Mouse (Mus musculus): ENCODE data around the gene Alox5ap.

Gene Alox5ap

DNA sequence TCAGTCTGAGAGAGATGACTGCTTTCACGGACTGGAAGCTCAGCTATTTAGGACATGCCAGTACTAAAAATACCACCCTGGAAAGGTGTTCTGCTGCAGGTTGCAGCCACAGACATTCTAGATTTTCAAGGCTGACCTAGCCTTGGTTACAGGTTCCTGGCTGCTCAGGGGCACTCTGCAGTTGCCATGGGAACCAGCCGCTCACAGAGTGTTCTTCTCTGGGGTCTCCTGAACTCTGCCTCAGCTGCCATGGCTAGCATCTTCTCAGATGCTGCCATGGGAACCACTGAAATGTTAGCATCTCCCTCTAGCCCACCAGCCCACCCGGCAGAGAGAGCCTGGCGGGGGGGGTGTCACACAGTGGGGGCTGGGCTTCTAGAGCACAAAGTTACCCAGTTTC, 52.4 kb downstream of the Alox5ap start:
- DNase-seq, result no peak

DNA sequence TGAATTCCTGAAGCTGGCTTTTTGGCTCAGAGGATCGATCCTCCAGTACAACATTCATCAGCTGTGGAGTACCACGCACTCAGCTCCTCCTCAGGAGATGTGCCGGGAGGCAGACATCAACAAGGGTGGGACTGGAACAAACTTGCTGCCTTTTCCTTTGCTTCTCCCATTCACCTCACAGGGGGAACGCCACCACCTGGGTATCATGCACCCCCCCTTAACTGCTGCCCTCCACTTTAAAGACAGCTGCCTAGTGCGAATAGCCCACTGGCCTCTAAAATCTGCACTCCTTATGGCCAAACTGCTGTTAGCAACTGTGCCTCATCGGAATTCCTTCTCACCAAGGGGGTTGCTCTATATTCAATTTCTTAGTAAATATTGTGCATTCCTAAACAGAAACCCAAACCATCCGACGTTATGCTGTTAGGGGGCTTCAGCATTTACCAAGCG, 55.3 kb downstream of the Alox5ap start:
- DNase-seq, result no peak

DNA sequence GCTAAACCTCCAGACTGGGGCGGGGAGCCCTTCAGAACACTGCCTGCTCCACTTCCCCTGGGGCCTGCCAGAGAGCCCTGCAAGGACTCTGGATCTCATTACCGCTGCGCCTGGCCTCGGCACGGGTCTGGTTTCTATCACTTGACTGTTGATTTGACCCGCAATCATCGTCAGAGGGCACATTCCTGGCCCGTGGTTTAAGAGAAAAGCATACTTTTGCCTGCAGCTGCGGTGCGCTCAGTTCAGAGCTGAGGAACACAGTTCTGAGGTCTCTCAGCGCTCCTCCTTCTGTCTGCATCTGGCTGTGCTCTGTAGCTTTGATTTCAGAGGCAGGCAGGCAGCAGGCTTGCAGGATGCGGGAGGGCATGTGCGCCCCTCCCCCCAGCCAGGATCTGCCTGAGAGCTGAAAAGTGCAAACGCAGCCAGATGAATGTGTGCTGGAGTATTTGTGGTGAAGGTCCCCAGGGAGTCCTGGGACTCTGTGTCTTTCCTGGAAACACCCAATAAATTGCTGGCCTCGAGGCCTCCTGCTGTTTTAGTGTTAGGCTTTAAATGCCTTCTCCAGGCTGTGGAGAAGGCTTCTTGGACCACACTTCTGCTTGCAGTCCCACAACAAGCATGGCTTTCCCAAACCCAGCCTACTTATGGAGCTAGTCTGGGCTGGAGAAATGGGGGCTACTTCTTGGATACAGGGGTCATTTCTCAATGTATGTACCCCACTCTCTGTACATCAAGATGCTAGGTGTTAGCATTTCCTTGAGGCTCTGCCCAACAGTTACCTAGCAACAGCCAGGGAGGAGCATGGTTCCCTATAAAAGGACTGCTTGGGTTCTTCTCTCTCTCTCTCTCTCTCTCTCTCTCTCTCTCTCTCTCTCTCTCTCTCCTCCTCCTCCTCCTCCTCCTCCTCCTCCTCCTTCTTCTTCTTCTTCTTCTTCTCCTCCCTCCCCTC, 56.2 kb downstream of the Alox5ap start:
- DNase-seq, result peak; percentile 63 to 85

DNA sequence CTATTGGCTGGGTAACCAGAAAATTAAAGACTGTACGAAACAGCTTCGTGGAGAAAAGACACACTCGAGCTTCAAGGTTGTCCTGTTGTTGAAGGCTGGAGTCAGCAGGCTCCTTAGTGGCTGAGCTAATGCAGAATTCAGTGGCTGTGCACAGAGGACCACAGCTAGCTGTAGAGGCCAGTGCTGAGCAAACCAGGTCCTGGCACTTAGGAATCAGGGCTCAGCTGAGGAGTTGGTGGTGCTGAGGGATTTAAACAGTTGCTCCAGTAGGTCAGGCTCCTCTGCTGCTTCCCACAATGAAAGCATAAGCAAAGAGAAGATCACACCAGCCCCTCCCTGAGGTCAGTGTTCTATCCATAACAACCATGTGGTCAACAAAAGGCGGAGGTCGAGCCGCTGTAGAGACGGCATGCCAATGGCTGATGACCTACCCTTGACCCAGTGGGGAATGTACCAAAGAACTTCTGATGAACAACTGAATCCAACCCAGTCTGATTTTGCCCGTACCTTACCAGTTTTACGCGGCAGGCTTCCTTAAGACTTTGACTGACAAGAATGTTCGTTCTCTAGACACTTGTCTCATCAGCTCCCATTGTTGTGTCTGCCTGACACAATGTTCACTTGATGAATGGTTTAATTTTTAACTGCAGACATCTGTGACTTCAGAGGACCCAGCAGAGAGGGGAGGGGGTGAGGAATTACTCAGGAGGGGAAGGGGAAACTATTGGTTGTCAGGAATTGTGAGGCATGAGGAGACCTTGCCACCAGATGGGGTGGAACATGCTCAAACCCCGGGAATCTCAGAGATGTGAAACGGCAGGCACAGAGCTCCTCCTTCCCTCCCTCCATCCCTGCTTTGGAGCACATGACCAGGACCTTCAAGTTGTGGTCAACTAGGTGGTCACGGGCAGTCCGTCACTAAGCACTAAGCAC, 57.6 kb downstream of the Alox5ap start:
- DNase-seq, result no peak

DNA sequence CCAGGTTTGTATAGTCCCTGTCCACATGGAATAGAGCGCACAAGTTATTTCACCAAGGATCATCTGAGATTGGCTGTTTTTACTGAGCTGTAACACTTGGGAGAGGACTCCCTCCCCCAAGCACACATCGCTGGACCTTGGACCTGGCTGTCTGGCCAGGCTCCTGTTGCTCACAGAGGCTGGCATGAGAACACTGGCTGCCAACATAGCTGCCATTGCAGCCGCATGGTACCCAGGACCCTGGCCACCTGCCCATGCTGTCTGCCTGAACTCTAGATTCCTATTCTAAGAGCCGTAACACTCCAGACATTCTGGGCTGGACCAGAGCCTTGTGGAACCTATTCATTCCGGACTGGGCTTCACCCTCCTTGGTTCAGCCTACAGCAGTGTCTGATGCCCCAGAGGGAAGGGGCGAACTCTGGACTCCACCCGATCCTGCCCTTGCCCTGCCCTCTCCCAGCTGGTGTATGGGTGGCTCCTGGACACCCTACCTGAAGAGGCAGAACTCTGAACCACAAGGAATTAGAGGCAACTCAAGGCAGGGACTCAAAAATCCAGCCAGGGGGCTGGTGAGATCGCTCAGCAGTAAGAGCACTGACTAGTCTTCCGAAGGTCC, 58.5 kb downstream of the Alox5ap start:
- no peak for DNase-seq

DNA sequence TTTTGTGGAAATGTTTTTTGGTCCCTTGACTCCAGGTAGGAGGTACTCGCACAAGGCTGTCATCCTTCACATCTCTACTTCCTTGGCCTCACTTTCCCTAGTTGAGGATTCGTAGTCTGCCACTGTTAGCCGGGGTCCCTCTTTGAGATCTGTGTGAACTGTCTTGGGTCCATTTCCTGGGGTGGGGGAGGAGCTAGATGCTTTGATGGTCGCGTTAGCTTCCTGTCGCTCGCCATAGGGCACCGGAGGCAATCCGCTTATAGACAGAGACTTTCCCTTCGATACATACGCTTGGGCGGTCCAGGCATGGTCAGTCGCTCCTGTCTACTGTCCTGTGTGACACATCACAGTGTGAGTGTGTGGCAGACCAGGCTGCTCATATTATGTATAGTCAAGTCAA, 60.2 kb downstream of the Alox5ap start:
- DNase-seq, result no peak

DNA sequence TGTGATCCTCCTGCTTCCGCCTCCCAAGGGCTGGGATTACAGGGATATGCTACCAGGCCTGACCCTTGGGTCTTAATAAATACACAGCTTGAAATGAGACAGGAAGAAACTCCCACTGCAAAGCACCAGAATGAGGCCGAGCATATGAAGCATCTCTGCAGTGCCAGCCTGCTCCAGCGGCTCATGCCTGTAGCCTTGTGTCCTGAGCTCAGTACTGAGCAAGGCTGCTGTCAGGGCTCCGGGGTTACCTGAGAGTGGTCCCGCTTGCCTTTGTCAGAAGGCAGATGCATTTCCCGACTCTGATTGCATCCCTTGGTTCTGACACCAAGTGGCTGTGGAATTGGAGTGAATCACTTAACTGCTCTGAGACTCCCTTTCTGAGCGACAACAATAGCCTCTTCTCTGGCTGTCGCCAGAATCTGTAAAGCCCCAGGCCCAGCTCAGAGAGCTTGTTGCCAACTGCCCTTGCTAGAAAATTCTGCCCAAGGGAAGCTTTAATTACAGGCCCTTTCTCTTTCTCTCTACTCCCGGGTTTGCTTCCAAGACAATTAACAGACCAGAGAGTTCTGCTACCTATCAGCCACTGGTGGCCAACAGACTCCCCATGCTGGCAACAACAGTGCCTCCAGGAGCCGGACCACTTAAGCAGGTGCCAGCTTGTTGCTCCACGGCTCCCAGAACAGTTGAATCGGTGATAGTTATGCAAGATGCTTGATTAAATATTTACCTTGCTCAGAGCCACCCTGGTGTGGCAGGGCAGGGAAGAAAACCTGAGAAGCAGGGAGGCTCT, 64.7 kb downstream of the Alox5ap start:
- DNase-seq, result peak; percentile 21 to 55

DNA sequence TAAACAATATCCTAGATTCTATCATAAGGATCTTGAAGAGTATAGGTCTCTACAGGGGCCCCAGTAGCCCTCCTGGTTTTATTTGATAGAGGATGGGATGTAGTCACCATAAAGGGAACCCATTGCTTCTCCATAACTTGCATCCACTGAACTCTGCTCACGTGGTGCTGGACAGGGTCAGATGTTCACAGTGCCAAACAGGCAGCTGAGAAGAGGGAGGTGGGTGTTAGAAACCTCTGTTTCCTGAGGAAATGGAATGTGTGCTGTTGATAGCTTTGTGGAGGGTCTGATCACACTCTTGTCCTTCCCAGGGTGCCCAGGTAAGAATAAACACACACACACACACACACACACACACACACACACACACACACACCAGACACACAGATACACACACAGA, 66.0 kb downstream of the Alox5ap start:
- no peak for DNase-seq

DNA sequence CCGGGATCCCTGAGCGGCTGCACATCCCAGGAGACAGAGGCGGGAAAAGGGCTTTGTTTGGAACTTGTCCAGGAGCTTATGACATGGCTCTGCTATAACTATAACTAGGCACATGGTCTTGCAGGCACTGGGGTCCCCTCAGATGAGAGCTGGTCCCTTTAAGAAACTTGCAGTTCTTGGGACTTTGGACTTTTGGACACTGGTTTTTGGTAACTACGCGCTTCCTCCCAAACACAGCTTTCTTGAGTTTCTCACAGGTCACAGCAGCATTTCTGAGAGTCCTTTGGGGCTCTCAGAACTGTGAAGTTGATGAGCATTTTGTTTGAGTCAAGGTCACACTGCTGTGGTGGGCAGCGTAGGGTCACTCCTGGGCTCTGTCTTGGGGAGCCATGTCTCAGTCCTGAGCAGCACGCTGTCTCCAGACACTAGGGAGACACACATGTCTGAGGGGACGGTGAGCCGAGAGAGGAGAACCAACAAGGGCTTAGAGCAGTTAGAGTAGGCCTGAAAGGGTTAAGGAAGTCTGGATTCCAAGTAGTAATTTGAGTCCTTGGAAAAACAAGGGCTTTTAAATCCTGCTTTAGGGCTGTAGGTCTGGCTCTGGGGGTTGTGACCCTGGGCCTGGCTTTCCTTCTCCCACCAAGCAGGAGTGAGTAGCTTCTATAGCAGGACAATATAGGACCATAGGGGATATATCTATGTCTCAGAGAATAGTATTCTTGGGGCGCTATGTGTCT, 67.0 kb downstream of the Alox5ap start:
- no peak for DNase-seq

DNA sequence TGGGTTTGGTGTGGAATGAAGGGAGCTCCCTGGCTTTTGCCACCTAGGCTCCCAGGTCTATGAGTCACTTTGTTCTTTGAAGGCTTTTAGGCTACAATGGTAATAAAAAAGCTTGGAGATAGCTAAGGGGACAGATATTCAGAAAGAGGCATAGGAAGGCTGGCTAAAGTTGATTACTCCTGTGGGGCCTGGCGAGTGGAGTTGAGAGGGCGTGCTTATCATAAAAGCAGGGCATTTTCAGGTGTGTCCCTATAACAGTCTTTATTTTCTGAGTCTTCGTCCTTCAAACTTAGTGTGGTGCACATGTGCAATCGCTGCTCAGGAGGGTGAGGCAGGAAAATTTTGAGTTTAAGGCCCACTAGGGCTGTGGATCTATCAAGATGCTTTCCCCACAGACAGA, 68.2 kb downstream of the Alox5ap start:
- no peak for DNase-seq

DNA sequence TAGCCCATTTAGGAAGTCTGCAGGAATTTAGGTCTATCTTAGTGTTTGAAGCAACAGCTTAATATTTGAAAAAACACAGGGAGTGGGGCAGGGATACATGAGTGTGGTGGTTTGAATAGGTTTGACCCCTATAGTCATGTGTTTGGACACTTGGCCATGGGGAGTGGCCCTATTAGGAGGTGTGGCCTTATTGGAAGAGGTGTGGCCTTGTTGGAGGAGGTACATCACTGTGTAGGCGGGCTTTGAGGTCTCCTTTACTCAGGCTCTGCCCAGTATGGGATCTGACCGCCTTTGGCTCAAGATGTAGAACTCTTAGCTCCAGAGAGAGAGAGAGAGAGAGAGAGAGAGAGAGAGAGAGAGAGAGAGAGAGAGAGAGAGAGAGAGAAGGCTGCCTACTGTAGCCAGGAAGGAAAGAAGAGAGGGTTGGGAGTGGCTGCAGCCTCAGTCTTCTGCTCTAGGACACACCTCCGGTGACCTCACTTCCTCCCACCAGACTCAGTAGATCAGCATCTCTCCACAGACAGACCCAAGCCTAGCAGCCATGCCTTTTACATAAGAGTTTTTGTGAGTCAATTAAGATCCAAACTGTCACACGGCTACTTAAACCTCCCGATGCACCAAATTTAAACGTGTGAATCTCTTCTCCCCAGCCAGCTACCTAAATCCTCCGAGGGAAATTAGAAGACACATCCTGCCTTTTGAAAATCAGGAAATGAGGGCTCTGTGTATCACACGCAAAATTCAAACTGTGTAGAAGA, 69.6 kb downstream of the Alox5ap start:
- DNase-seq, result no peak

DNA sequence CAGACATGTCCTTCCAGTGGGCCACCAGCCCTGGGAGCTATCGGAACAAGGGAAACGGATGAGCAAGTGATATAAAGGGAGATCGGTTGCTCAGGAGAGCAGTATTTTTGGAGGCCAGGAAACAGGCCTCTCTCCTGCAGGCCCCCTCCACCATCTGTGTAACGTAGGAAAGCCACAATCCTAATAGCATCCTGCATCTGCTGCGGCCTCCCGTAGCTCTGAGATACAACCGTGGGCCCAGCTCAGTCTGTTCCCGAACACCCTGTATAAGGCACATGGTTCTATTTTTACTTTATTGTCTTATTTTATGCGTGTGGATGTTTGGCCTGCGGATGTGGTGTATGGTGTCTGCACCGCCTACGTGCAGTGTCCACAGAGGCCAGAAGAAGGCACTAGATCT, 70.4 kb downstream of the Alox5ap start:
- DNase-seq, result no peak

DNA sequence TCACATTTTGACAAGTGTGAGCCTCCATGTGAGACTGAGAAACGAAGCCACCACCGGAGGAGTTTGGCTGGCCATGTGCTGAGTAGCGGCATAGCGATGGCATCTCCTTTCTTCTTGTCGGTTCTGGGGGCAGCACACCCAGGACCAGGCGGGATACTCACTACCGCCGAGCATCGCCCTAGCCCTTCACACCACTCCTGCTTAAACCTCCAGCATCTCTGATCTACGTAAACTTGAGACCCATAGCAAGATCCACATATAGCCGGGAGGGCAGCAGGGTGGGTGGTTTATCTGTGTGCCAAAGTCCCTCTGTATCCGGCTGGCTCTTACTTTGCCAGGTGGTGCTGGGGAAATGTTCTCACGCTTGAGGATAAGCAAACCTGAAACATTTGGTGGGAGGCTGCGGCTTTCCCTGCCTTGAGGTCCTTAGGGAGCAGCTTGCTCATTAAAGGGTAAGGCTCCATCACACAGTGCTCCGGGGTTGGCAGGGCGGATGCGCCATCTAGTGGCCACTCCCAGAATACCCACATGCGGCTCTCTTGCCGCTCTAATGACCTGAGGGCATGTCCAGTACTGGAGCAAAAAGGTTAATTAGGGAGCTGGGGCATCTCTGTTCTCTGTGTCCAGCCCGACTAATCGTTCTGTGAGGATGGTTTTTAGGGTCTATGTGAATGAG, 71.1 kb downstream of the Alox5ap start:
- peak; percentile 81 to 89 for DNase-seq

DNA sequence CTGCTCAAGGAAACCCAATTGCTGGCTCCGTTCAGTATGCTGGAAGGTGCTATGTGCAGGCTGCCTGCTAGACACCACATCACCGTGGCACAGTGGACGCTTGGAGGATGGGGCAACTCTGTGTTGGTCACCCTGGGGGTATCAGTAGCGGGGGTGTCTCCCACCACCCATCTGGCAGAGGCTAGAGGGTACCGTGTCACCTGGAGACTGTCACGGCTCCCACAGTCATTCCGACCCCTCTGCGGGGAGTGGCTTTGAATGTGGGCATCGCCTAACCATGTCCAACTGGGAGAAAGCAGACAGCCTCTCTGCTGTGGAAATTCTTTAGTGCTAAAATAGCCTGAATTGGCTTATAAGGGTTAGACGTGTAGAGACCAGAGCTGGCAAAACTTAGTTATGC, 72.6 kb downstream of the Alox5ap start:
- no peak for DNase-seq

Measured in lung, postnatal 4 days (tissue).